Mouse (Mus musculus) MEL (cell line): ENCODE measurements at regions not wholly inside any gene's neighbourhood (a gene's known extent, or its start where the extent isn't known, plus 50 kb on each side); places are given as distances from the start of the nearest gene placed in this dataset.

Experiments
- DNase-seq: peaks from one replicate; pipeline ENCODE4 v3.0.0; 2011; ENCODE audit warnings: low read depth, low spot score
- H3K27ac ChIP-seq: 2 replicates; pipeline ENCODE4 v1.5.1; 2012; ENCODE audit warnings: low read depth, mild to moderate bottlenecking, control low read depth, low read length, moderate library complexity; ENCODE audit not compliant: control insufficient read depth
- H3K27me3 ChIP-seq, 2 experiments: fragments of 150-350 bp in 1 of 2; sonication (generic) in 1 of 2; 2 replicates each; pipeline ENCODE4 v1.6.1; 2012; ENCODE audit warnings: low read length in 2 of 2, mild to moderate bottlenecking in 2 of 2, improper control_type of control experiment in 1 of 2, moderate library complexity in 1 of 2; ENCODE audit not compliant: insufficient read depth in 2 of 2, control insufficient read depth in 1 of 2
- H3K36me3 ChIP-seq, 2 experiments: 2 replicates each; pipeline ENCODE4 v1.6.1; 2012 to 2014; ENCODE audit warnings: low read length in 2 of 2, improper control_type of control experiment in 1 of 2, inconsistent platforms in 1 of 2, mild to moderate bottlenecking in 1 of 2; ENCODE audit not compliant: insufficient read depth in 2 of 2, control insufficient read depth in 1 of 2
- H3K4me1 ChIP-seq, 2 experiments: fragments of 150-350 bp in 1 of 2; sonication (generic) in 1 of 2; 2 replicates each; pipeline ENCODE4 v1.6.1; 2012; ENCODE audit warnings: low read length in 2 of 2, improper control_type of control experiment in 1 of 2, mild to moderate bottlenecking in 1 of 2; ENCODE audit not compliant: insufficient read depth in 2 of 2, control insufficient read depth in 1 of 2
- H3K4me3 ChIP-seq, 2 experiments: fragments of 150-350 bp in 1 of 2; sonication (generic) in 1 of 2; 2 replicates each; pipeline ENCODE4 v1.5.1; 2012; ENCODE audit warnings: low read depth in 2 of 2, low read length in 2 of 2, mild to moderate bottlenecking in 2 of 2, moderate library complexity in 2 of 2, control low read depth in 1 of 2, improper control_type of control experiment in 1 of 2; ENCODE audit not compliant: control insufficient read depth in 1 of 2, insufficient read depth in 1 of 2
- H3K79me2 ChIP-seq: 2 replicates; pipeline ENCODE4 v1.6.1; 2012; ENCODE audit warnings: mild to moderate bottlenecking, low read length, moderate library complexity; ENCODE audit not compliant: control insufficient read depth, poor library complexity, insufficient read depth
- H3K9ac ChIP-seq: 2 replicates; pipeline ENCODE4 v1.6.1; 2012; ENCODE audit warnings: low read depth, mild to moderate bottlenecking, control low read depth, low read length, moderate library complexity; ENCODE audit not compliant: control insufficient read depth, poor library complexity, severe bottlenecking
- H3K9me3 ChIP-seq: fragments of 150-350 bp; sonication (generic); replicated peaks from 2 replicates; pipeline ENCODE4 v1.6.1; 2012; ENCODE audit warnings: mild to moderate bottlenecking, low read length, improper control_type of control experiment, moderate library complexity; ENCODE audit not compliant: insufficient read depth
- CHD2 ChIP-seq: IDR thresholded peaks from 2 replicates; pipeline ENCODE4 v1.6.1; 2011; ENCODE audit warnings: low read length, improper control_type of control experiment
- E2F4 ChIP-seq: IDR thresholded peaks from 2 replicates; pipeline ENCODE4 v1.6.1; 2011; ENCODE audit warnings: low read depth, low read length, improper control_type of control experiment, borderline replicate concordance
- ELF1 ChIP-seq: IDR thresholded peaks from 2 replicates; pipeline ENCODE4 v1.6.1; 2014; ENCODE audit warnings: low read depth, mild to moderate bottlenecking, inconsistent platforms, low read length, improper control_type of control experiment, moderate library complexity
- EP300 ChIP-seq, 2 experiments: IDR thresholded peaks; 2 replicates each; pipeline ENCODE4 v1.6.1; 2011; ENCODE audit warnings: improper control_type of control experiment in 2 of 2, low read length in 2 of 2, low read depth in 1 of 2, mild to moderate bottlenecking in 1 of 2
- ETS1 ChIP-seq: IDR thresholded peaks from 2 replicates; pipeline ENCODE4 v1.6.1; 2012; ENCODE audit warnings: low read depth, mild to moderate bottlenecking, inconsistent platforms, low read length, improper control_type of control experiment, moderate library complexity
- GABPA ChIP-seq: IDR thresholded peaks from 2 replicates; pipeline ENCODE4 v1.6.1; 2012; ENCODE audit warnings: low read depth, mild to moderate bottlenecking, inconsistent platforms, low read length, improper control_type of control experiment, moderate library complexity
- KAT2A ChIP-seq: conservative IDR thresholded peaks from 2 replicates; pipeline ENCODE4 v1.6.1; 2012; ENCODE audit warnings: low read depth, low read length, improper control_type of control experiment, inconsistent platforms
- MAFK ChIP-seq: IDR thresholded peaks from 2 replicates; pipeline ENCODE4 v1.6.1; 2011; ENCODE audit warnings: low read depth, mild to moderate bottlenecking, low read length, improper control_type of control experiment, borderline replicate concordance
- MAX ChIP-seq: IDR thresholded peaks from 2 replicates; pipeline ENCODE4 v1.6.1; 2011; ENCODE audit warnings: low read length, improper control_type of control experiment
- MAZ ChIP-seq: IDR thresholded peaks from 2 replicates; pipeline ENCODE4 v1.6.1; 2012; ENCODE audit warnings: low read depth, mild to moderate bottlenecking, inconsistent platforms, low read length, improper control_type of control experiment
- MEF2A ChIP-seq: IDR thresholded peaks from 2 replicates; pipeline ENCODE4 v1.6.1; 2014; ENCODE audit warnings: low read depth, mild to moderate bottlenecking, inconsistent platforms, low read length, improper control_type of control experiment; ENCODE audit not compliant: poor library complexity, insufficient replicate concordance, severe bottlenecking; ENCODE audit errors: extremely low read depth
- MYB ChIP-seq: IDR thresholded peaks from 2 replicates; pipeline ENCODE4 v1.6.1; 2011; ENCODE audit warnings: mild to moderate bottlenecking, low read depth, low read length, improper control_type of control experiment
- MYC ChIP-seq: IDR thresholded peaks from 2 replicates; pipeline ENCODE4 v1.6.1; 2011; ENCODE audit warnings: low read depth, mild to moderate bottlenecking, low read length, improper control_type of control experiment, moderate library complexity
- NELFE ChIP-seq: IDR thresholded peaks from 2 replicates; pipeline ENCODE4 v1.6.1; 2011; ENCODE audit warnings: low read depth, low read length, improper control_type of control experiment
- NRF1 ChIP-seq: IDR thresholded peaks from 2 replicates; pipeline ENCODE4 v1.6.1; 2014; ENCODE audit warnings: low read depth, mild to moderate bottlenecking, inconsistent platforms, low read length, improper control_type of control experiment, moderate library complexity; ENCODE audit not compliant: poor library complexity, insufficient read depth, severe bottlenecking
- POLR2A ChIP-seq, 2 experiments: IDR thresholded peaks; 2 replicates each; pipeline ENCODE4 v1.6.1; 2011 to 2012; ENCODE audit warnings: low read length in 2 of 2, mild to moderate bottlenecking in 2 of 2, control low read depth in 1 of 2, improper control_type of control experiment in 1 of 2, low read depth in 1 of 2, moderate library complexity in 1 of 2; ENCODE audit not compliant: control insufficient read depth in 1 of 2, insufficient read depth in 1 of 2, poor library complexity in 1 of 2
- POLR2AphosphoS5 ChIP-seq: IDR thresholded peaks from 2 replicates; pipeline ENCODE4 v1.6.1; 2012; ENCODE audit warnings: low read depth, borderline replicate concordance, mild to moderate bottlenecking, inconsistent platforms, low read length, moderate library complexity, mixed read lengths
- RAD21 ChIP-seq: IDR thresholded peaks from 2 replicates; pipeline ENCODE4 v1.6.1; 2011; ENCODE audit warnings: mild to moderate bottlenecking, low read depth, low read length, improper control_type of control experiment
- RCOR1 ChIP-seq: IDR thresholded peaks from 2 replicates; pipeline ENCODE4 v1.6.1; 2012; ENCODE audit warnings: low read depth, mild to moderate bottlenecking, inconsistent platforms, low read length, improper control_type of control experiment
- SIN3A ChIP-seq: IDR thresholded peaks from 2 replicates; pipeline ENCODE4 v1.6.1; 2012; ENCODE audit warnings: low read length, improper control_type of control experiment, inconsistent platforms
- SMC3 ChIP-seq: IDR thresholded peaks from 2 replicates; pipeline ENCODE4 v1.6.1; 2011; ENCODE audit warnings: low read depth, low read length, improper control_type of control experiment
- TAL1 ChIP-seq: IDR thresholded peaks from 2 replicates; pipeline ENCODE4 v1.6.1; 2012; ENCODE audit warnings: mild to moderate bottlenecking, inconsistent platforms, low read length, moderate library complexity, mixed read lengths
- UBTF ChIP-seq: IDR thresholded peaks from 2 replicates; pipeline ENCODE4 v1.6.1; 2012; ENCODE audit warnings: low read depth, mild to moderate bottlenecking, inconsistent platforms, low read length, improper control_type of control experiment, moderate library complexity, borderline replicate concordance; ENCODE audit not compliant: insufficient read depth
- USF1 ChIP-seq: IDR thresholded peaks from 2 replicates; pipeline ENCODE4 v1.6.1; 2014; ENCODE audit warnings: low read depth, mild to moderate bottlenecking, inconsistent platforms, low read length, improper control_type of control experiment, moderate library complexity
- USF2 ChIP-seq, 2 experiments: IDR thresholded peaks; 2 replicates each; pipeline ENCODE4 v1.6.1; 2011 to 2012; ENCODE audit warnings: improper control_type of control experiment in 2 of 2, low read length in 2 of 2, borderline replicate concordance in 1 of 2, inconsistent platforms in 1 of 2, low read depth in 1 of 2, mild to moderate bottlenecking in 1 of 2; ENCODE audit not compliant: insufficient read depth in 1 of 2
- ZC3H11A ChIP-seq: IDR thresholded peaks from 2 replicates; pipeline ENCODE4 v1.6.1; 2012; ENCODE audit warnings: low read depth, mild to moderate bottlenecking, inconsistent platforms, low read length, improper control_type of control experiment
- ZKSCAN1 ChIP-seq: IDR thresholded peaks from 2 replicates; pipeline ENCODE4 v1.6.1; 2012; ENCODE audit warnings: low read depth, mild to moderate bottlenecking, inconsistent platforms, low read length, improper control_type of control experiment, moderate library complexity
- ZNF384 ChIP-seq: IDR thresholded peaks from 2 replicates; pipeline ENCODE4 v1.6.1; 2012; ENCODE audit warnings: low read depth, mild to moderate bottlenecking, inconsistent platforms, low read length, improper control_type of control experiment

- no peak overlapping the region for H3K9ac ChIP-seq
- no peaks in the 10 kb centered on the region for H3K27me3 ChIP-seq
- no peaks in the 10 kb centered on the region for H3K36me3 ChIP-seq
- H3K4me3 ChIP-seq, result no peak overlapping the region
- H3K79me2 ChIP-seq, result no peaks in the 10 kb centered on the region
- H3K27ac ChIP-seq, result no peak overlapping the region
- DNase-seq, result no peak
- no peaks in the 10 kb centered on the region for H3K9me3 ChIP-seq
- TF ChIP-seq ELF1 (no peak), NRF1 (no peak), ZNF384 (no peak), ETS1 (no peak), MAZ (no peak), MYB (no peak), USF2 (IDR thresholded peaks at IDR 0.05; ENCODE audit: borderline replicate concordance in 1 of 2, insufficient read depth in 1 of 2, low read depth in 1 of 2, low read length in 2 of 2) (no peak), RCOR1 (no peak), SIN3A (no peak), UBTF (no peak), ZKSCAN1 (no peak), USF1 (no peak), RAD21 (no peak), MYC (no peak), EP300 (IDR thresholded peaks at IDR 0.05; ENCODE audit: low read depth in 1 of 2, low read length in 2 of 2) (no peak)
- H3K4me1 ChIP-seq, result no peaks in the 10 kb centered on the region
Measured at GRCm38 (mm10) chr1:122141362-122141761, 573.6 kb upstream of the Ddx18 start.

- no peak overlapping the region for H3K9ac ChIP-seq
- no peak for DNase-seq
- H3K36me3 ChIP-seq, result no peaks in the 10 kb centered on the region
- H3K9me3 ChIP-seq, result no peaks in the 10 kb centered on the region
- TF ChIP-seq KAT2A (no peak), CHD2 (no peak), ZC3H11A (no peak), TAL1 (no peak), MAFK (no peak), MEF2A (no peak), NELFE (no peak), USF1 (no peak), SMC3 (no peak), MAX (no peak), POLR2A (IDR thresholded peaks at IDR 0.05; ENCODE audit: control insufficient read depth in 1 of 2, insufficient read depth in 1 of 2, low read depth in 1 of 2, low read length in 2 of 2, poor library complexity in 1 of 2) (no peak), GABPA (no peak), E2F4 (no peak), USF2 (IDR thresholded peaks at IDR 0.05; ENCODE audit: borderline replicate concordance in 1 of 2, insufficient read depth in 1 of 2, low read depth in 1 of 2, low read length in 2 of 2) (no peak), POLR2AphosphoS5 (no peak)
- H3K27me3 ChIP-seq, result no peaks in the 10 kb centered on the region
- H3K4me1 ChIP-seq, result no peaks in the 10 kb centered on the region
- H3K4me3 ChIP-seq, result no peak overlapping the region
- no peak overlapping the region for H3K27ac ChIP-seq
- H3K79me2 ChIP-seq, result no peaks in the 10 kb centered on the region
Measured at GRCm38 (mm10) chr1:122123954-122124353, 556.2 kb upstream of the Ddx18 start.
